Mouse (Mus musculus): ENCODE data around the gene Cpvl. TPM values are rescaled to one million over a fixed set of nuclear protein-coding genes. Genes with fewer than 3 reads are reported as not detected.

The Cpvl gene
- total RNA-seq, 2 experiments from 2014 or later: not detected

- intact Hi-C loops (cut with DNase I; ENCODE audit: low total_unique reads): no loop called here
- peak; percentile 12 for DNase-seq
Measured at GRCm38 (mm10) chr6:53944887-53945286, 33.6 kb downstream of the Cpvl start.

DNA sequence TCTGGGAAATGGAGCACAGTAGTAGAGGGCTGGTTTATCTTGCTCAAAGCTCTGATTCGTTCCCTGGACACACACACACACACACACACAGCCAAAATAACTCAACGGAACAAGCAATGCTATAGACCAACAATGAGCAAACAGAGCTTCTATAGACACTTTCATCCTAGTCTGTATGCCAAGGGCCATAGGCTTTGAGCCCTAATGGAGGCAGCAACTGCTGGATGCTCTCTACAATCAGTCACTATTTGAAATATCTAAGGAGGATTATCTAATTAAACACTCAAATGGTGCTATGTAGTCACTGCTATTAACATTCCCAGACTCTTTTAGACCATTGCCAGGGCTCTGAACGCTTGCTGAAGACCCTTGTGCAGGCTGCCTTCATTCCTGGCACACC, 34.1 kb downstream of the Cpvl start:
- intact Hi-C loops (cut with DNase I; ENCODE audit: low total_unique reads): no loop called here
- DNase-seq: no peak

- intact Hi-C loops (cut with DNase I; ENCODE audit: low total_unique reads): no loop called here
- DNase-seq: no peak
Measured at GRCm38 (mm10) chr6:53942190-53942831, 36.2 kb downstream of the Cpvl start.

GRCm38 (mm10) chr6:53939752-53940151, 38.7 kb downstream of the Cpvl start:
- DNase-seq: no peak
- intact Hi-C loops (cut with DNase I; ENCODE audit: low total_unique reads): no loop called here

- no peak for DNase-seq
- intact Hi-C loops (cut with DNase I; ENCODE audit: low total_unique reads): no loop called here
Measured at GRCm38 (mm10) chr6:53938942-53939341, 39.5 kb downstream of the Cpvl start.

GRCm38 (mm10) chr6:53937143-53938134, 41.0 kb downstream of the Cpvl start:
- intact Hi-C loops (cut with DNase I; ENCODE audit: low total_unique reads): no loop called here
- DNase-seq: no peak

GRCm38 (mm10) chr6:53931605-53932004, 46.9 kb downstream of the Cpvl start:
- intact Hi-C loops (cut with DNase I; ENCODE audit: low total_unique reads): no loop called here
- DNase-seq: no peak

DNA sequence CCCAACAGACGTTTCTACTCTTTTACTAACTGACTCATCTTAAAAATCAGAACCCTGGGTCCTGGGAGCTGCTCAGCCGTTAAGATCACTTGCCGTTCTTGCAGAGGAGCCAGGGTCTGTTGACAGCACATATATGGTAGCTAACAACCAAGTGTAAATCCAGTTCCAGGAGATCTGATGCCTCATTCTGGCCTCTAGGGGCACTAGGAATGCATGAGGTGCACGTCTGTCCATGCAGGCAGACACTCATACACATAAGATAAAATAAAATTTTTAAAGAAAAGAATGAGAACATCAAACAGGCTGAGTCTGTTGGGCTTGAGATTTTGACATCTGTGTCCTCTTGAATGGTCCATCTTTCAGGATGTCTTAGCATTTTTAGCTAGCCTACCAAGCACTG, 48.6 kb downstream of the Cpvl start:
- intact Hi-C loops (cut with DNase I; ENCODE audit: low total_unique reads): no loop called here
- no peak for DNase-seq

DNA sequence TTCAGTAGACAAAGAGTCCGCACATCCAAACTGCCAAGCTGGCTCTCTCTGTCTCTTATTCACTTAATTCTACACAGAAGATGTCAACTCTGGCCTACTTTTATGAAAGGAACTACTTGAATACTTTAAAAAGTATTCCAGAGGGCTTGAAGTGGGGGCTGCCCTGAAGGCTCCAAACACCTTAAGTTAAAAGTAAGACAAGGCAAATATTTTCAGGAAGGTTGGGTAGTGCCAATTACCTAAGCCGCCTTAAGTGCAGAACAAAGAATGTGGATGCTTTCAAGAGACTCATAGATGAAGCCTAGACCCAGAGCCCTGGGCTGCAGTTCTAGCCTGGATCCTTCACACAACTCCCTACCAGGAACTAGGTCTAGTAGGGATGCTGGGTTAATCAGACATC, 52.3 kb downstream of the Cpvl start:
- intact Hi-C loops (cut with DNase I; ENCODE audit: low total_unique reads): no loop called here
- no peak for DNase-seq

GRCm38 (mm10) chr6:53925192-53925591, 53.3 kb downstream of the Cpvl start:
- intact Hi-C loops (cut with DNase I; ENCODE audit: low total_unique reads): no loop called here
- no peak for DNase-seq

DNA sequence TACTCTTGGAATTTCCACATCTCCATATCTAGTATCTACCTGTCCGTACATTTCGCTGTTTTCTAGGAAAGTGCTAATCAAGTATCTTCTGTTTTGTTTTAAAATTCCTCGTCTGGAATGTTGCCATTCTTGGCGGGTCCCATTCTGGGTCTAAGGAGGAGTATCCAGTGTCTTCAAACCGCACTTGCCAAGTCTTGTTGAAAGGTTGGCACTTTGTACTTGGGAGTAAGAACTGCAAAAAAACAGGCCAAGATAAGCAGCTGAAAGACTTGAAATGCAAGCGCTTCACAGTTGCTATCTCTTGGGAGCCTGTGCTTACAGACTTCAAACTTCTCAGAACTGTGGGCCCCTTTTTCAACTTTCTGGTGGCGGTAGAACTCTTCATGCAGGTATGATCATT, 58.4 kb downstream of the Cpvl start:
- intact Hi-C loops (cut with DNase I; ENCODE audit: low total_unique reads): no loop called here
- no peak for DNase-seq

- DNase-seq: no peak
- intact Hi-C loops (cut with DNase I; ENCODE audit: low total_unique reads): no loop called here
Measured at GRCm38 (mm10) chr6:53917026-53917558, 61.4 kb downstream of the Cpvl start.

GRCm38 (mm10) chr6:53915347-53915746, 63.1 kb downstream of the Cpvl start:
- DNase-seq: no peak
- intact Hi-C loops (cut with DNase I; ENCODE audit: low total_unique reads): no loop called here

DNA sequence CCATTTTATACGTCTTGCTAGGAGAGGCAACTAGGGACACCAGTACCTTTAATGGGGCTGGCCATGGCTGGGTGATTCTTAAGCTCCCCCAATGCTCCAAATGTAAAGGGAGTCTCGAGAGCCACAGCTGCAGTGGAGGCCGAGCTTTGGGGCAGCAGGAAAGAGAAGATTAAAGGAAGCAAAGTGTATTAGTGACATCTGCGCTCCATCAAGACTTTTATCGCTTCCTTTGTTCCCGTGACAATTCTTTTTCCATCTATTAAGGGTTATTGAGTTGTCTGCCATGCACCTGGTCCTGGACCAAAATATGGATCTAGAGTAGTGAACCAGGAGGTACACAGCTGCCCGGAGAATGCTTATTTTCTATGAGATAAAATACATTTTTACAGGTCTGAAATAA, 65.3 kb downstream of the Cpvl start:
- intact Hi-C loops (cut with DNase I; ENCODE audit: low total_unique reads): no loop called here
- DNase-seq: no peak

- no peak for DNase-seq
- intact Hi-C loops (cut with DNase I; ENCODE audit: low total_unique reads): no loop called here
Measured at GRCm38 (mm10) chr6:53912112-53912782, 66.2 kb downstream of the Cpvl start.

DNA sequence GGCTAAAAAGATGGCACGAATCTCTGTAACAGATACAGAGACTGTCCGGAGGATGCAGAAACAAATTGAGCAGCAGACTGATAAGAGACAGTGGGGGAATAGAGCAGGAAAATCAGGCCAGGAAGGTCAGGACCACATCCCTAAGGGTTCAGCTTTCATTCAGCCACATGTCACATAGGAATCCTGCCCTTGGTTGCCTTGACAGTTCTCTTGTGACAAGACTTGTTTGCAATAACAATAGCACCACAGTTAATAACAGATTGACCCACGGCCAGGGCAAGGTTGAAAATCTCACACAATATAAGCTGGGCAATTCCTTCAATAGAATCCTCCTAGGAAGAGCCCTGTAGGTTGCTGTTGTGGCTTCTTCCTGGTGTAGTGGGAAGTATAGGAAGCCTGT, 68.5 kb downstream of the Cpvl start:
- DNase-seq: no peak
- intact Hi-C loops (cut with DNase I; ENCODE audit: low total_unique reads): no loop called here

DNA sequence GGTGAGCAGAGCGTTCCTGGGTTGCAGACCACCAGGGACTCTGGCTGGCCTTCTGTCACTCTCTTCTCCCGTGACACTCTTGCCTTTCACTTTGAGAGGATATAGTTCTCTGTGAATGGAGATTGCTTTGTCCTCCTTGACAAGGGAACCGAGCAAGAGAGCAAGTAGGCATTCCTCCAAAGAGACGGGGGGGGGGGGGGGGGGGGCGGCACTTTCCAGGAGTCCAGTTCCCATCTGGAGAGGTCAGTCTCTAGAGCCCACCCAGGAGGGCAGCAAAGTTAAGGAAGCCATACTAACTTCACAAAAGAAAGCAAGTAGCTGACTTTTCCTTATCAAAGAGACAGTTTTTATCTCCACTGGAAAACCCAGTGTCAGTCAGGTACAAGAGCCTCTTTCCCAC, 69.0 kb downstream of the Cpvl start:
- intact Hi-C loops (cut with DNase I; ENCODE audit: low total_unique reads): no loop called here

GRCm38 (mm10) chr6:53906871-53907270, 71.6 kb downstream of the Cpvl start:
- intact Hi-C loops (cut with DNase I; ENCODE audit: low total_unique reads): no loop called here
- DNase-seq: peak; percentile 19

More for the DNA sequence above, 69.0 kb downstream of the Cpvl start:
- no peak for DNase-seq

DNA sequence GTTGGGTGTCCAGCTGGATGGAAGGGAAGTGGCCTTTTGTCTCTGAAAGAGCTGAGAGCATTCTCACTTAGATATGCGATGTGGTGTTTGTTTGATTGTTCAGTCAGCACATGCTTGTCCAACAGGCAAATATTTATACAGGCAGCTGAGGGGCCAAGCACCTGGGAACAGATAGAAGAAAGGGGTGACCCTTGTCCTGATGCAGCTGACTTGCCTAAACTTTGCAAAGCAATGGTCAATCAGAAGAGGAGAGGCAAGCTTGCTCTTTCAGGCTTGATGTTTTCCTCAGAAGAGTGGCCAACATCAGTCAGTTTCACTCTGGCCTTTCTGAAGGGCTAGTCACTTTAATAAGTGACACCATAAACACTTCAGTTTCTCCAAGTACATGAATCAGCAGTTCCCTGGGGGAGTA, 72.4 kb downstream of the Cpvl start:
- DNase-seq: no peak
- intact Hi-C loops (cut with DNase I; ENCODE audit: low total_unique reads): no loop called here

GRCm38 (mm10) chr6:53905576-53905975, 72.9 kb downstream of the Cpvl start:
- no peak for DNase-seq
- intact Hi-C loops (cut with DNase I; ENCODE audit: low total_unique reads): no loop called here
